Mouse (Mus musculus) CH12.LX (cell line): ENCODE data around the gene Fuom. TPM values are rescaled to one million over a fixed set of nuclear protein-coding genes. Genes with fewer than 3 reads are reported as not detected.

Source experiments
- DNase-seq: peaks from one replicate; pipeline ENCODE4 v3.0.0-alpha.2; 2013; ENCODE audit errors: extremely low read depth
- H3K27ac ChIP-seq: 2 replicates; pipeline ENCODE4 v1.5.1; 2012; ENCODE audit warnings: low read depth, mild to moderate bottlenecking, control low read depth, moderate library complexity; ENCODE audit not compliant: insufficient read depth
- H3K27me3 ChIP-seq: replicated peaks from 2 replicates; pipeline ENCODE3; 2012; ENCODE audit warnings: inconsistent platforms
- H3K36me3 ChIP-seq, 2 experiments: replicated peaks in 1 of 2; 2 replicates each; pipeline versions ENCODE3 to v1.6.1; 2012; ENCODE audit warnings: inconsistent platforms in 1 of 2, low read length in 1 of 2, mild to moderate bottlenecking in 1 of 2, mixed read lengths in 1 of 2, moderate library complexity in 1 of 2; ENCODE audit not compliant: control insufficient read depth in 1 of 2, insufficient read depth in 1 of 2
- H3K4me1 ChIP-seq, 2 experiments: 2 replicates each; pipeline ENCODE4 v1.6.1; 2012; ENCODE audit warnings: inconsistent platforms in 1 of 2, moderate library complexity in 1 of 2; ENCODE audit not compliant: insufficient read depth in 2 of 2, control insufficient read depth in 1 of 2
- H3K4me2 ChIP-seq: 2 replicates; pipeline ENCODE4 v1.6.1; 2012; ENCODE audit warnings: low read depth, mild to moderate bottlenecking, control low read depth; ENCODE audit not compliant: poor library complexity, insufficient read depth, severe bottlenecking
- H3K4me3 ChIP-seq, 3 experiments: fragments of 150-350 bp in 1 of 3; sonication (generic) in 1 of 3; replicated peaks in 1 of 3; 2 replicates each; pipeline versions ENCODE3 to v1.5.1; 2011 to 2012; ENCODE audit warnings: low read depth in 2 of 3, low read length in 2 of 3, mild to moderate bottlenecking in 2 of 3, moderate library complexity in 2 of 3, control low read depth in 1 of 3, improper control_type of control experiment in 1 of 3, inconsistent platforms in 1 of 3, mixed read lengths in 1 of 3; ENCODE audit not compliant: poor library complexity in 1 of 3
- H3K79me2 ChIP-seq: replicated peaks from 2 replicates; pipeline ENCODE4 v1.6.1; 2012; ENCODE audit warnings: mild to moderate bottlenecking, moderate library complexity; ENCODE audit not compliant: control insufficient read depth, poor library complexity, insufficient read depth, severe bottlenecking; ENCODE audit errors: extremely low read depth
- H3K9ac ChIP-seq: 2 replicates; pipeline ENCODE4 v1.6.1; 2012; ENCODE audit warnings: low read depth, mild to moderate bottlenecking, control low read depth, moderate library complexity; ENCODE audit not compliant: insufficient read depth
- H3K9me3 ChIP-seq: replicated peaks from 2 replicates; pipeline ENCODE3; 2012; ENCODE audit warnings: low read length, inconsistent platforms, mixed read lengths
- CHD2 ChIP-seq: IDR thresholded peaks from 2 replicates; pipeline ENCODE4 v1.6.1; 2011; ENCODE audit warnings: low read length, improper control_type of control experiment
- E2F4 ChIP-seq: IDR thresholded peaks from 2 replicates; pipeline ENCODE4 v1.6.1; 2011; ENCODE audit warnings: low read depth, low read length, improper control_type of control experiment; ENCODE audit not compliant: insufficient replicate concordance
- ELF1 ChIP-seq: IDR thresholded peaks from 2 replicates; pipeline ENCODE4 v1.6.1; 2014; ENCODE audit warnings: low read depth, mild to moderate bottlenecking, inconsistent platforms, low read length, improper control_type of control experiment
- GABPA ChIP-seq: IDR thresholded peaks from 2 replicates; pipeline ENCODE4 v1.6.1; 2012; ENCODE audit warnings: low read depth, low read length, improper control_type of control experiment, inconsistent platforms; ENCODE audit not compliant: insufficient replicate concordance
- HCFC1 ChIP-seq: IDR thresholded peaks from 2 replicates; pipeline ENCODE4 v1.6.1; 2012; ENCODE audit warnings: low read depth, mild to moderate bottlenecking, inconsistent platforms, low read length, improper control_type of control experiment
- IRF4 ChIP-seq: IDR thresholded peaks from 2 replicates; pipeline ENCODE4 v1.6.1; 2014; ENCODE audit warnings: low read depth, mild to moderate bottlenecking, inconsistent platforms, low read length, improper control_type of control experiment
- JUN ChIP-seq: IDR thresholded peaks from 2 replicates; pipeline ENCODE4 v1.6.1; 2011; ENCODE audit warnings: low read depth, mild to moderate bottlenecking, low read length, improper control_type of control experiment, moderate library complexity; ENCODE audit not compliant: insufficient read depth
- MAZ ChIP-seq: IDR thresholded peaks from 2 replicates; pipeline ENCODE4 v1.6.1; 2012; ENCODE audit warnings: low read depth, mild to moderate bottlenecking, inconsistent platforms, low read length, improper control_type of control experiment, moderate library complexity
- MEF2A ChIP-seq: IDR thresholded peaks from 2 replicates; pipeline ENCODE4 v1.6.1; 2014; ENCODE audit warnings: low read depth, mild to moderate bottlenecking, inconsistent platforms, low read length, improper control_type of control experiment, borderline replicate concordance
- NELFE ChIP-seq: IDR thresholded peaks from 2 replicates; pipeline ENCODE4 v1.6.1; 2011; ENCODE audit warnings: low read depth, low read length, improper control_type of control experiment
- NRF1 ChIP-seq: IDR thresholded peaks from 2 replicates; pipeline ENCODE4 v1.6.1; 2014; ENCODE audit warnings: low read depth, mild to moderate bottlenecking, inconsistent platforms, low read length, improper control_type of control experiment, moderate library complexity
- POLR2A ChIP-seq: IDR thresholded peaks from 2 replicates; pipeline ENCODE4 v1.6.1; 2011; ENCODE audit warnings: low read depth, mild to moderate bottlenecking, improper control_type of control experiment, low read length
- POLR2AphosphoS2 ChIP-seq: IDR thresholded peaks from 2 replicates; pipeline ENCODE4 v1.6.1; 2011; ENCODE audit warnings: low read depth, low read length, improper control_type of control experiment
- RAD21 ChIP-seq: IDR thresholded peaks from 2 replicates; pipeline ENCODE4 v1.6.1; 2011; ENCODE audit warnings: low read depth, mild to moderate bottlenecking, low read length, improper control_type of control experiment, moderate library complexity
- RCOR1 ChIP-seq: conservative IDR thresholded peaks from 2 replicates; pipeline ENCODE4 v1.6.1; 2012; ENCODE audit warnings: low read depth, mild to moderate bottlenecking, inconsistent platforms, low read length, improper control_type of control experiment
- ZMIZ1 ChIP-seq: IDR thresholded peaks from 2 replicates; pipeline ENCODE4 v1.6.1; 2012; ENCODE audit warnings: low read depth, mild to moderate bottlenecking, inconsistent platforms, low read length, improper control_type of control experiment
- dilution Hi-C: fragments of 300-500 bp; cut with MboI; formaldehyde crosslinking; loops from 2 replicates; pipeline ENCODE4 v1.14.3; 2020; ENCODE audit warnings: low sequenced_read_pairs; ENCODE audit not compliant: extremely low pct_unique_long_range_greater_than_20kb, extremely low pct_ligation_motif_present
- in situ Hi-C: fragments of 300-500 bp; cut with MboI; formaldehyde crosslinking; loops from 3 replicates; pipeline ENCODE4 v1.14.3; 2019; ENCODE audit warnings: low sequenced_read_pairs, low pct_ligation_motif_present, low pct_unique_long_range_greater_than_20kb, mixed read lengths
- polyA plus RNA-seq: library from polyadenylated mRNA; unstranded; fragments of >175 nt; gene quantifications from 2 replicates; pipeline ENCODE4 v1.2.1, GENCODE M21; 2012; ENCODE audit warnings: low read depth; ENCODE audit not compliant: insufficient read length
- total RNA-seq, 2 experiments: library from RNA; depleted of rRNA; stranded (reverse); fragments of 300-350 nt in 1 of 2; fragments of >200 nt in 1 of 2; gene quantifications; 2 replicates each; pipeline ENCODE4 v1.2.3; 2012 to 2014

The Fuom gene
- total and polyA plus RNA-seq, 3 experiments = 0.86 to 1.8 TPM; not detected in 1

GRCm38 (mm10) chr7:140098466-140098865 lies 3.8 kb downstream of the Fuom start:
- DNase-seq = no peak

GRCm38 (mm10) chr7:140096055-140096454 lies 6.2 kb downstream of the Fuom start:
- no peak for TF ChIP-seq NELFE
- TF ChIP-seq MEF2A = no peak
- no peak for TF ChIP-seq CHD2
- TF ChIP-seq JUN = no peak
- TF ChIP-seq IRF4 = no peak
- TF ChIP-seq GABPA = no peak
- no peak for TF ChIP-seq ELF1
- TF ChIP-seq POLR2AphosphoS2 = no peak
- TF ChIP-seq MAZ = no peak
- no peak for TF ChIP-seq RAD21
- no peak for TF ChIP-seq RCOR1
- no peak for TF ChIP-seq E2F4
- no peak for TF ChIP-seq ZMIZ1
- TF ChIP-seq, all 38 proteins: peak for 0
- no peaks in the 10 kb centered on the region for H3K9me3 ChIP-seq
- no peak overlapping the region for H3K4me3 ChIP-seq
- no peak overlapping the region for H3K27ac ChIP-seq
- H3K4me1 ChIP-seq = peaks cover 0 to 10% of the 10 kb centered on the region in 2 experiments; a peak in 1 of 4 replicates
- no peak overlapping the region for H3K4me2 ChIP-seq
- no peaks in the 10 kb centered on the region for H3K27me3 ChIP-seq
- no peak overlapping the region for H3K9ac ChIP-seq
- dilution Hi-C loops (no loop called here), in situ Hi-C loops (loop anchor here (5.0 to 25.0 kb wide), 2 partner anchors 41 to 741 kb away; partner anchors contain the start of genes Mtg1, Odf3, Scgb1c1 and Urah)
- H3K79me2 ChIP-seq = no peaks in the 10 kb centered on the region
- no peaks in the 10 kb centered on the region for H3K36me3 ChIP-seq
- no peak for DNase-seq

More at GRCm38 (mm10) chr7:140098466-140098865, 3.8 kb downstream of the Fuom start:
- no peak overlapping the region for H3K27ac ChIP-seq
- H3K4me3 ChIP-seq = no peak overlapping the region
- no peaks in the 10 kb centered on the region for H3K9me3 ChIP-seq
- in situ Hi-C loops (loop anchor here (5.0 to 25.0 kb wide), 2 partner anchors 39 to 739 kb away; partner anchors contain the start of genes Mtg1, Odf3, Scgb1c1 and Urah), dilution Hi-C loops (no loop called here)
- H3K4me1 ChIP-seq = peaks cover 0 to 10% of the 10 kb centered on the region in 2 experiments; a peak in 1 of 4 replicates
- no peaks in the 10 kb centered on the region for H3K36me3 ChIP-seq
- no peak overlapping the region for H3K9ac ChIP-seq
- TF ChIP-seq MAZ (no peak), POLR2A (no peak), NRF1 (no peak), HCFC1 (no peak)
- no peaks in the 10 kb centered on the region for H3K27me3 ChIP-seq
- H3K4me2 ChIP-seq = no peak overlapping the region
- no peaks in the 10 kb centered on the region for H3K79me2 ChIP-seq
